Mouse (Mus musculus): ENCODE data around the gene Izumo4. TPM values are rescaled to one million over a fixed set of nuclear protein-coding genes. Genes with fewer than 3 reads are reported as not detected.

Izumo4 gene
- total and polyA plus RNA-seq, 3 experiments = 2.7 to 9.6 (median 5.9) TPM

DNA sequence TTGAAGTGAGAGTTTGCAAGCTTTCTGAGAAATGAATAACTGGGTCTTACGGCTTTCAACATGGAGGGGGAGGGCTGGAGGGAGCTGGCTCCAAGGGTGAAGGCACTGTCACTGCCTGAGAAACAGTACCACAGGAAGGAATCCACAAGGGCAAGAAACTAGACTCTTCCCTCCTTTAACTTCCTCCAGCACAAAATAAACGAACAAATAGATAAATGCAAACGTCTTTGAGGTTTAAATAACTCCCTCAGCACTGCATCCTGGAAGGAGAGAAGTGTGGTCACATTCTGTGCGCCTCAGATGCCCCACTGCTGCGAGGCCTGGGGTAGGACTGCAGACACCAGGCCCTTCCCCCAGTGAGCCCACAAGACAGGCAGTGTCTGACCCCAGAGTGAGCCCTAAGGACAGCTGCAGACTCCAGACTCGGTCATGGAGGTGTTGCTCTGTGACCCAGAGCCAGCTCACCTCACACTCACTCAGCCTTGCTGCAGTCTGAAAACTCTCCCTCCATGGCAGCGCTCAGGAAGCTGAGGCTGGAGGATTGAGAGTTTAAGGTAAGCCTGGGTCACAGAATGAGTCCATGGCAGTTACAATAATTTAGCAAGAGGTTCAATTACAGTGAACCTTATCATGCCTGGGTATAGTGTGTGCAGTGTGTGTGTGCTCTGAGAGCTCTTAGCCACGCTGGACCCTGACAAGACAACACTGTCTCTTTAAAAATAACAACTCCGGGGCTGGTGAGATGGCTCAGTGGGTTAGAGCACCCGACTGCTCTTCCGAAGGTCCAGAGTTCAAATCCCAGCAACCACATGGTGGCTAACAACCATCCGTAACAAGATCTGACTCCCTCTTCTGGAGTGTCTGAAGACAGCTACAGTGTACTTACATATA is 5.2 kb upstream of the Izumo4 start:
- peak overlapping the region in 2 of 3 experiments; percentile 21 to 46 for H3K4me3 ChIP-seq (replicated peaks in 1 of 3; ENCODE audit: low read depth in 2 of 3, low read length in 2 of 3, poor library complexity in 1 of 3)
- in situ Hi-C loops (cut with MboI; ENCODE audit: low pct_ligation_motif_present, low pct_unique_long_range_greater_than_20kb, low sequenced_read_pairs) (loop anchor here (25.0 kb wide), 1 partner anchor 259 kb away; the partner anchor contains the start of gene Tcf3), dilution Hi-C loops (cut with MboI; ENCODE audit: extremely low pct_ligation_motif_present, extremely low pct_unique_long_range_greater_than_20kb, low sequenced_read_pairs) (no loop called here)
- no peaks in the 10 kb centered on the region for H3K9me3 ChIP-seq (replicated peaks; ENCODE audit: low read length)
- no peak for DNase-seq (ENCODE audit: extremely low read depth)
- H3K4me2 ChIP-seq (ENCODE audit: insufficient read depth, low read depth, poor library complexity, severe bottlenecking) = peak overlapping the region; percentile 91
- H3K79me2 ChIP-seq (replicated peaks; ENCODE audit: control insufficient read depth, extremely low read depth, insufficient read depth, poor library complexity, severe bottlenecking) = peaks cover 30% of the 10 kb centered on the region
- peak overlapping the region; percentile 39; the same call in 1 of the 2 replicates for H3K9ac ChIP-seq (ENCODE audit: insufficient read depth, low read depth)
- H3K36me3 ChIP-seq (replicated peaks in 1 of 2; ENCODE audit: control insufficient read depth in 1 of 2, insufficient read depth in 1 of 2, low read length in 1 of 2) = peaks cover 0 to 23% of the 10 kb centered on the region in 2 experiments
- TF ChIP-seq POLR2AphosphoS2 (IDR thresholded peaks at IDR 0.05; ENCODE audit: low read depth, low read length) (peak; percentile 42; the same call in 1 of the 2 replicates), MEF2A (IDR thresholded peaks at IDR 0.05; ENCODE audit: borderline replicate concordance, low read depth, low read length) (0 out of 2 replicates have a peak, but pooled peaks have one; percentile 44), TBP (conservative IDR thresholded peaks at IDR 0.05; ENCODE audit: low read depth, low read length) (peak; percentile 74), MYC (IDR thresholded peaks at IDR 0.05; ENCODE audit: low read depth, low read length) (peak; percentile 54; the same call in 1 of the 2 replicates), RCOR1 (conservative IDR thresholded peaks at IDR 0.05; ENCODE audit: low read depth, low read length) (no peak), ELF1 (IDR thresholded peaks at IDR 0.05; ENCODE audit: low read depth, low read length) (no peak), NRF1 (IDR thresholded peaks at IDR 0.05; ENCODE audit: low read depth, low read length) (no peak), EP300 (IDR thresholded peaks at IDR 0.05; ENCODE audit: low read length) (peak; percentile 33; the same call in 1 of the 2 replicates), SIN3A (IDR thresholded peaks at IDR 0.05; ENCODE audit: low read length) (peak; percentile 37), UBTF (IDR thresholded peaks at IDR 0.05; ENCODE audit: low read depth, low read length) (0 out of 2 replicates have a peak, but pooled peaks have one; percentile 30), BHLHE40 (IDR thresholded peaks at IDR 0.05; ENCODE audit: low read depth, low read length) (peak; percentile 32; the same call in 1 of the 2 replicates), E2F4 (IDR thresholded peaks at IDR 0.05; ENCODE audit: insufficient replicate concordance, low read depth, low read length) (no peak), POLR2A (IDR thresholded peaks at IDR 0.05; ENCODE audit: low read depth, low read length) (peak; percentile 6; the same call in 1 of the 2 replicates), NELFE (IDR thresholded peaks at IDR 0.05; ENCODE audit: low read depth, low read length) (no peak)
- H3K4me1 ChIP-seq (ENCODE audit: control insufficient read depth in 1 of 2, insufficient read depth in 2 of 2) = peaks cover 44 to 81% of the 10 kb centered on the region in 2 experiments
- no peaks in the 10 kb centered on the region for H3K27me3 ChIP-seq (replicated peaks)
- peak overlapping the region; percentile 100 for H3K27ac ChIP-seq (ENCODE audit: insufficient read depth, low read depth)

- H3K4me1 ChIP-seq (ENCODE audit: control insufficient read depth in 1 of 2, insufficient read depth in 2 of 2) = peaks cover 38 to 74% of the 10 kb centered on the region in 2 experiments
- dilution Hi-C loops (cut with MboI; ENCODE audit: extremely low pct_ligation_motif_present, extremely low pct_unique_long_range_greater_than_20kb, low sequenced_read_pairs) = no loop called here
- peak overlapping the region in 2 of 3 experiments; percentile 19 to 35 for H3K4me3 ChIP-seq (replicated peaks in 1 of 3; ENCODE audit: low read depth in 2 of 3, low read length in 2 of 3, poor library complexity in 1 of 3)
- no peak for TF ChIP-seq MAZ (IDR thresholded peaks at IDR 0.05; ENCODE audit: low read depth, low read length)
- TF ChIP-seq SMC3 (IDR thresholded peaks at IDR 0.05; ENCODE audit: low read depth, low read length) = no peak
- TF ChIP-seq GABPA (IDR thresholded peaks at IDR 0.05; ENCODE audit: insufficient replicate concordance, low read depth, low read length) = no peak
- TF ChIP-seq HCFC1 (IDR thresholded peaks at IDR 0.05; ENCODE audit: low read depth, low read length) = no peak
- TF ChIP-seq ZKSCAN1 (IDR thresholded peaks at IDR 0.05; ENCODE audit: borderline replicate concordance, low read depth, low read length) = no peak
- no peak for TF ChIP-seq NRF1 (IDR thresholded peaks at IDR 0.05; ENCODE audit: low read depth, low read length)
- TF ChIP-seq RAD21 (IDR thresholded peaks at IDR 0.05; ENCODE audit: low read depth, low read length) = no peak
- TF ChIP-seq ZNF384 (IDR thresholded peaks at IDR 0.05; ENCODE audit: low read depth, low read length) = no peak
- TF ChIP-seq E2F4 (IDR thresholded peaks at IDR 0.05; ENCODE audit: insufficient replicate concordance, low read depth, low read length) = no peak
- 0 out of 2 replicates have a peak, but pooled peaks have one; percentile 40 for TF ChIP-seq MYC (IDR thresholded peaks at IDR 0.05; ENCODE audit: low read depth, low read length)
- TF ChIP-seq ZMIZ1 (IDR thresholded peaks at IDR 0.05; ENCODE audit: low read depth, low read length) = no peak
- TF ChIP-seq CTCF (conservative IDR thresholded peaks at IDR 0.05 in 1 of 2, IDR thresholded peaks at IDR 0.05 in 1 of 2; ENCODE audit: low read depth in 2 of 2, low read length in 2 of 2) = no peak
- TF ChIP-seq TBP (conservative IDR thresholded peaks at IDR 0.05; ENCODE audit: low read depth, low read length) = peak; percentile 59; the same call in 1 of the 2 replicates
- TF ChIP-seq MEF2A (IDR thresholded peaks at IDR 0.05; ENCODE audit: borderline replicate concordance, low read depth, low read length) = no peak
- TF ChIP-seq UBTF (IDR thresholded peaks at IDR 0.05; ENCODE audit: low read depth, low read length) = no peak
- TF ChIP-seq BHLHE40 (IDR thresholded peaks at IDR 0.05; ENCODE audit: low read depth, low read length) = peak; percentile 72
- TF ChIP-seq POLR2A (IDR thresholded peaks at IDR 0.05; ENCODE audit: low read depth, low read length) = no peak; the same call in 1 of the 2 replicates
- no peak for TF ChIP-seq TCF12 (IDR thresholded peaks at IDR 0.05; ENCODE audit: low read depth, low read length)
- no peaks in the 10 kb centered on the region for H3K27me3 ChIP-seq (replicated peaks)
- peak overlapping the region; percentile 26 for H3K9ac ChIP-seq (ENCODE audit: insufficient read depth, low read depth)
- peak overlapping the region; percentile 93 for H3K27ac ChIP-seq (ENCODE audit: insufficient read depth, low read depth)
- peak overlapping the region; percentile 43; the same call in 1 of the 2 replicates for H3K4me2 ChIP-seq (ENCODE audit: insufficient read depth, low read depth, poor library complexity, severe bottlenecking)
- H3K9me3 ChIP-seq (replicated peaks; ENCODE audit: low read length) = no peaks in the 10 kb centered on the region
- peaks cover 0 to 20% of the 10 kb centered on the region in 2 experiments for H3K36me3 ChIP-seq (replicated peaks in 1 of 2; ENCODE audit: control insufficient read depth in 1 of 2, insufficient read depth in 1 of 2, low read length in 1 of 2)
- DNase-seq (ENCODE audit: extremely low read depth) = no peak
- in situ Hi-C loops (cut with MboI; ENCODE audit: low pct_ligation_motif_present, low pct_unique_long_range_greater_than_20kb, low sequenced_read_pairs) = loop anchor here (25.0 kb wide), 1 partner anchor 260 kb away; the partner anchor contains the start of gene Tcf3
- peaks cover 30% of the 10 kb centered on the region for H3K79me2 ChIP-seq (replicated peaks; ENCODE audit: control insufficient read depth, extremely low read depth, insufficient read depth, poor library complexity, severe bottlenecking)
These were observed 4.6 kb upstream of the Izumo4 start for GRCm38 (mm10) chr10:80697393-80697787.

All from CH12.LX (cell line).